Mouse (Mus musculus): ENCODE measurements around the gene C7. TPM values are rescaled to one million over a fixed set of nuclear protein-coding genes. Genes with fewer than 3 reads are reported as not detected.
A peak's percentile ranks its signal among the peaks of the same experiment; 100 is the strongest.
"Not testable (repeated sequence)": the region's sequence is repeated elsewhere in the genome, so short reads cannot be mapped to it uniquely, and the experiment has no call there.

Gene C7
- polyA plus RNA-seq, 1 experiment = 8.4 TPM

- no peaks in the 10 kb centered on the region for H3K4me1 ChIP-seq (ENCODE audit: control insufficient read depth, insufficient read depth, insufficient read length, low read length)
- no peak overlapping the region for H3K4me3 ChIP-seq (ENCODE audit: insufficient read depth, low read depth, low read length)
- H3K27ac ChIP-seq (replicated peaks; ENCODE audit: low read depth, low read length) = no peak overlapping the region
Measured at GRCm38 (mm10) chr15:5045560-5046284, 17.8 kb downstream of the C7 start.

- H3K27ac ChIP-seq (replicated peaks; ENCODE audit: low read depth, low read length) = no peak overlapping the region
- no peak overlapping the region for H3K4me3 ChIP-seq (ENCODE audit: insufficient read depth, low read depth, low read length)
- no peaks in the 10 kb centered on the region for H3K4me1 ChIP-seq (ENCODE audit: control insufficient read depth, insufficient read depth, insufficient read length, low read length)
Measured at GRCm38 (mm10) chr15:5029256-5029655, 34.3 kb downstream of the C7 start.

- H3K4me3 ChIP-seq (ENCODE audit: insufficient read depth, low read depth, low read length); H3K4me1 ChIP-seq (ENCODE audit: control insufficient read depth, insufficient read depth, insufficient read length, low read length); H3K27ac ChIP-seq (replicated peaks; ENCODE audit: low read depth, low read length): not testable (repeated sequence)
Measured at GRCm38 (mm10) chr15:5023479-5024265, 39.9 kb downstream of the C7 start.

GRCm38 (mm10) chr15:5009644-5010107 lies 53.9 kb downstream of the C7 start:
- Histone ChIP-seq H3K27ac (replicated peaks; ENCODE audit: low read depth, low read length) (no peak overlapping the region), H3K4me1 (ENCODE audit: control insufficient read depth, insufficient read depth, insufficient read length, low read length) (no peaks in the 10 kb centered on the region), H3K4me3 (ENCODE audit: insufficient read depth, low read depth, low read length) (peak overlapping the region; percentile 32)

- no peak overlapping the region for H3K4me3 ChIP-seq (ENCODE audit: insufficient read depth, low read depth, low read length)
- H3K27ac ChIP-seq (replicated peaks; ENCODE audit: low read depth, low read length) = no peak overlapping the region
- no peaks in the 10 kb centered on the region for H3K4me1 ChIP-seq (ENCODE audit: control insufficient read depth, insufficient read depth, insufficient read length, low read length)
Measured at GRCm38 (mm10) chr15:5003503-5004196, 59.9 kb downstream of the C7 start.

GRCm38 (mm10) chr15:5002903-5003302 lies 60.6 kb downstream of the C7 start:
- Histone ChIP-seq H3K27ac (replicated peaks; ENCODE audit: low read depth, low read length) (no peak overlapping the region), H3K4me3 (ENCODE audit: insufficient read depth, low read depth, low read length) (no peak overlapping the region), H3K4me1 (ENCODE audit: control insufficient read depth, insufficient read depth, insufficient read length, low read length) (no peaks in the 10 kb centered on the region)

- H3K27ac ChIP-seq (replicated peaks; ENCODE audit: low read depth, low read length) = no peak overlapping the region
- H3K4me3 ChIP-seq (ENCODE audit: insufficient read depth, low read depth, low read length) = no peak overlapping the region
- H3K4me1 ChIP-seq (ENCODE audit: control insufficient read depth, insufficient read depth, insufficient read length, low read length) = no peaks in the 10 kb centered on the region
Measured at GRCm38 (mm10) chr15:4973355-4973754, 90.2 kb downstream of the C7 start.

Other genes starting within 250 kb of the C7 start
- not detected in 2 replicates for gene Mroh2b, start 165.0 kb downstream of the C7 start, polyA plus RNA-seq (2012; ENCODE audit: insufficient read depth, insufficient read length, missing spikeins)
- gene Card6, start 44.8 kb upstream of the C7 start, polyA plus RNA-seq (2012; ENCODE audit: insufficient read depth, insufficient read length, missing spikeins) = 1.6 and 2.4 TPM in 2 replicates
- gene Rpl37, start 52.9 kb upstream of the C7 start, polyA plus RNA-seq (2012; ENCODE audit: insufficient read depth, insufficient read length, missing spikeins) = 272 and 605 TPM in 2 replicates
- gene Prkaa1, start 80.1 kb upstream of the C7 start, polyA plus RNA-seq (2012; ENCODE audit: insufficient read depth, insufficient read length, missing spikeins) = 18.6 and 23.4 TPM in 2 replicates
- 18.9 and 23.4 TPM in 2 replicates for gene Ttc33, start 121.8 kb upstream of the C7 start, polyA plus RNA-seq (2012; ENCODE audit: insufficient read depth, insufficient read length, missing spikeins)
- 2.6 and 3.1 TPM in 2 replicates for gene Ptger4, start 180.4 kb upstream of the C7 start, polyA plus RNA-seq (2012; ENCODE audit: insufficient read depth, insufficient read length, missing spikeins)